Mouse (Mus musculus): Measurements from ENCODE around the gene Aph1c.

GRCm38 (mm10) chr9:66882406-66882821 lies 47.9 kb upstream of the Aph1c start:
- TF ChIP-seq CTCF (IDR thresholded peaks at IDR 0.05; ENCODE audit: low read depth, low read length) (no peak), GATA1 (IDR thresholded peaks at IDR 0.05; ENCODE audit: borderline replicate concordance, low read length) (no peak), TAL1 (conservative IDR thresholded peaks at IDR 0.05; ENCODE audit: low read depth, low read length) (no peak)
